Mouse (Mus musculus): ENCODE data around the gene Tspo. TPM values are rescaled to one million over a fixed set of nuclear protein-coding genes. Genes with fewer than 3 reads are reported as not detected.

Gene Tspo
- total and polyA plus RNA-seq, 3 experiments = 20.8 to 70.3 (median 42.4) TPM

DNA sequence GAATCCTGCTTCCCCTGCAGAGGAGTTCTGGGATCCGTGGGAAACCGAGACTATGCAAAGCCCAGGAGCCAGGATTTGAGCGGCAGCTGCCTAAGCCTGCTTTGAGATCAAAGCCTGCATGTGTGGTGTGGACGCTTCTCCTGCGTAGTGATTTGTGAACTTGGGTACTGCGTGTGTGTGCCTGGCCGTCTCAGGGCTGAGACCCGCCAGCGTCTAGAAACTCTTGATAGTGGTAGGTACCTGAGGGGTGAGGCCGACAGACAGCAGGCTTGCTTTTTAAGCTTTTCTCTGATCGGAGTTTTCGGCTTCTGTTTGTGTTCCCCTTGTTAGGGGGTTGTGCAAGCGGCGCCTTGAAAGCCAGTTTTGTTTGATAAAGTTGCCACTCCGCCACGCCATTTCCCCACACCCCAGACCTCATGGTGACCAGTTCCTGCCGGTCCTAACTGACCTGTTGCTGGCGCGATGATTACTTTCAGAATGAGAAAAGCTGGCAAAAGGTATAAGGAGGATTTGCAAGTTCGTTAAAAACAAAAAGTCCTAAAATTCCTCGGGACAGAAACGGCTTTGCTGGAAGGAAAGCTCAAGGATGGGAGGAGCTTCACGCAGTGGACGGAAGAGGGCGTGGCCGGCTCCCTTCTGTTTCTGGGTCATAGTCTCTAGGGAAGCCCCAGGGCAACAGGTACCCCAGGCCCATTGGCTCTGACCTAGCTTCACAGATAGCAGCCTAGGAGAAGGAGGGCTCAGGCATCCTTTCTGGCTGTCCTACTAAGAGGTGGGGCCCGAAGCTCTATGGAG, 662 bp downstream of the Tspo start (continued):
- no peak for TF ChIP-seq MAZ (IDR thresholded peaks at IDR 0.05; ENCODE audit: low read depth, low read length)

- Histone ChIP-seq H3K4me1 (ENCODE audit: control insufficient read depth in 1 of 2, insufficient read depth in 2 of 2) (peaks cover 5 to 46% of the 10 kb centered on the region in 2 experiments), H3K36me3 (replicated peaks in 1 of 2; ENCODE audit: control insufficient read depth in 1 of 2, insufficient read depth in 1 of 2, low read length in 1 of 2) (no peaks in the 10 kb centered on the region), H3K4me3 (replicated peaks in 1 of 3; ENCODE audit: low read depth in 2 of 3, low read length in 2 of 3, poor library complexity in 1 of 3) (no peak overlapping the region), H3K9me3 (replicated peaks; ENCODE audit: low read length) (no peaks in the 10 kb centered on the region), H3K9ac (ENCODE audit: insufficient read depth, low read depth) (no peak overlapping the region), H3K27me3 (replicated peaks) (no peaks in the 10 kb centered on the region), H3K27ac (ENCODE audit: insufficient read depth, low read depth) (no peak overlapping the region), H3K79me2 (replicated peaks; ENCODE audit: control insufficient read depth, extremely low read depth, insufficient read depth, poor library complexity, severe bottlenecking) (no peaks in the 10 kb centered on the region), H3K4me2 (ENCODE audit: insufficient read depth, low read depth, poor library complexity, severe bottlenecking) (no peak overlapping the region)
- dilution Hi-C loops (cut with MboI; ENCODE audit: extremely low pct_ligation_motif_present, extremely low pct_unique_long_range_greater_than_20kb, low sequenced_read_pairs) (no loop called here), in situ Hi-C loops (cut with MboI; ENCODE audit: low pct_ligation_motif_present, low pct_unique_long_range_greater_than_20kb, low sequenced_read_pairs) (no loop called here)
- no peak for TF ChIP-seq RAD21 (IDR thresholded peaks at IDR 0.05; ENCODE audit: low read depth, low read length)
- TF ChIP-seq MAX (IDR thresholded peaks at IDR 0.05; ENCODE audit: low read length) = no peak
- TF ChIP-seq POLR2AphosphoS2 (IDR thresholded peaks at IDR 0.05; ENCODE audit: low read depth, low read length) = no peak
- TF ChIP-seq MYC (IDR thresholded peaks at IDR 0.05; ENCODE audit: low read depth, low read length) = no peak
- no peak for TF ChIP-seq EP300 (IDR thresholded peaks at IDR 0.05; ENCODE audit: low read length)
- no peak for TF ChIP-seq TCF12 (IDR thresholded peaks at IDR 0.05; ENCODE audit: low read depth, low read length)
- no peak for TF ChIP-seq PAX5 (IDR thresholded peaks at IDR 0.05; ENCODE audit: low read length)
- TF ChIP-seq ZC3H11A (IDR thresholded peaks at IDR 0.05; ENCODE audit: low read depth, low read length) = no peak
- no peak for TF ChIP-seq POLR2A (IDR thresholded peaks at IDR 0.05; ENCODE audit: low read depth, low read length)
- TF ChIP-seq UBTF (IDR thresholded peaks at IDR 0.05; ENCODE audit: low read depth, low read length) = no peak
- no peak for TF ChIP-seq JUN (IDR thresholded peaks at IDR 0.05; ENCODE audit: insufficient read depth, low read depth, low read length)
- DNase-seq (ENCODE audit: extremely low read depth) = no peak
Observed at GRCm38 (mm10) chr15:83565434-83565833, 2.0 kb downstream of the Tspo start.

- Histone ChIP-seq H3K36me3 (replicated peaks in 1 of 2; ENCODE audit: control insufficient read depth in 1 of 2, insufficient read depth in 1 of 2, low read length in 1 of 2) (peaks cover 0 to 1% of the 10 kb centered on the region in 2 experiments), H3K79me2 (replicated peaks; ENCODE audit: control insufficient read depth, extremely low read depth, insufficient read depth, poor library complexity, severe bottlenecking) (no peaks in the 10 kb centered on the region), H3K27me3 (replicated peaks) (no peaks in the 10 kb centered on the region), H3K4me3 (replicated peaks in 1 of 3; ENCODE audit: low read depth in 2 of 3, low read length in 2 of 3, poor library complexity in 1 of 3) (no peak overlapping the region), H3K4me1 (ENCODE audit: control insufficient read depth in 1 of 2, insufficient read depth in 2 of 2) (peaks cover 5 to 48% of the 10 kb centered on the region in 2 experiments), H3K9ac (ENCODE audit: insufficient read depth, low read depth) (no peak overlapping the region), H3K4me2 (ENCODE audit: insufficient read depth, low read depth, poor library complexity, severe bottlenecking) (no peak overlapping the region), H3K27ac (ENCODE audit: insufficient read depth, low read depth) (no peak overlapping the region), H3K9me3 (replicated peaks; ENCODE audit: low read length) (no peaks in the 10 kb centered on the region)
- dilution Hi-C loops (cut with MboI; ENCODE audit: extremely low pct_ligation_motif_present, extremely low pct_unique_long_range_greater_than_20kb, low sequenced_read_pairs) = no loop called here
- no peak for TF ChIP-seq TCF12 (IDR thresholded peaks at IDR 0.05; ENCODE audit: low read depth, low read length)
- no peak for TF ChIP-seq SMC3 (IDR thresholded peaks at IDR 0.05; ENCODE audit: low read depth, low read length)
- no peak for TF ChIP-seq ZKSCAN1 (IDR thresholded peaks at IDR 0.05; ENCODE audit: borderline replicate concordance, low read depth, low read length)
- TF ChIP-seq PAX5 (IDR thresholded peaks at IDR 0.05; ENCODE audit: low read length) = no peak
- TF ChIP-seq HCFC1 (IDR thresholded peaks at IDR 0.05; ENCODE audit: low read depth, low read length) = no peak
- in situ Hi-C loops (cut with MboI; ENCODE audit: low pct_ligation_motif_present, low pct_unique_long_range_greater_than_20kb, low sequenced_read_pairs) = no loop called here
- DNase-seq (ENCODE audit: extremely low read depth) = no peak
Observed at GRCm38 (mm10) chr15:83566006-83566405, 2.6 kb downstream of the Tspo start.
